Mouse (Mus musculus): Measurements from ENCODE around the gene Gm9958.

- TF ChIP-seq POLR2A (IDR thresholded peaks at IDR 0.05; ENCODE audit: low read depth, low read length) (peak; percentile 66), CTCF (conservative IDR thresholded peaks at IDR 0.05; ENCODE audit: insufficient read depth, insufficient read length, low read depth, low read length) (no peak)
Measured at GRCm38 (mm10) chr5:90366121-90367066, 610 bp upstream of the Gm9958 start, which contains the start of gene Ankrd17.
